Mouse (Mus musculus): ENCODE measurements at regions not wholly inside any gene's neighbourhood (a gene's known extent, or its start where the extent isn't known, plus 50 kb on each side); places are given as distances from the start of the nearest gene placed in this dataset.

- Histone ChIP-seq H3K36me3 (ENCODE audit: control insufficient read depth, insufficient read depth) (no peaks in the 10 kb centered on the region), H3ac (ENCODE audit: control insufficient read depth, insufficient read length, low read depth) (no peak overlapping the region), H3K4me3 (ENCODE audit: insufficient read depth, poor library complexity, severe bottlenecking) (no peak overlapping the region), H3K79me3 (ENCODE audit: low read depth) (no peaks in the 10 kb centered on the region), H3K79me2 (ENCODE audit: control insufficient read depth, insufficient read depth) (no peaks in the 10 kb centered on the region), H3K27me3 (ENCODE audit: control insufficient read depth, insufficient read depth, insufficient read length) (peaks cover 4% of the 10 kb centered on the region)
- TF ChIP-seq FOSL1 (IDR thresholded peaks at IDR 0.05; ENCODE audit: insufficient read depth, low read length, poor library complexity, severe bottlenecking) (no peak), USF1 (IDR thresholded peaks at IDR 0.05; ENCODE audit: low read depth) (no peak), MYOG (IDR thresholded peaks at IDR 0.05; ENCODE audit: control insufficient read depth, extremely low read depth, insufficient read length) (no peak), CEBPB (IDR thresholded peaks at IDR 0.05; ENCODE audit: low read depth) (no peak), MYOD1 (IDR thresholded peaks at IDR 0.05; ENCODE audit: control insufficient read depth, insufficient read length, low read depth) (no peak), MAX (IDR thresholded peaks at IDR 0.05) (no peak), CTCF (IDR thresholded peaks at IDR 0.05; ENCODE audit: control insufficient read depth, insufficient read depth, insufficient read length) (no peak)
Measured at GRCm38 (mm10) chr4:137134553-137134952, 86.0 kb upstream of the Zbtb40 start.

GRCm38 (mm10) chr4:137133789-137134188 is 85.2 kb upstream of the Zbtb40 start:
- no peak overlapping the region for H3ac ChIP-seq (ENCODE audit: control insufficient read depth, insufficient read length, low read depth)
- peaks cover 4% of the 10 kb centered on the region for H3K27me3 ChIP-seq (ENCODE audit: control insufficient read depth, insufficient read depth, insufficient read length)
- H3K79me2 ChIP-seq (ENCODE audit: control insufficient read depth, insufficient read depth), result no peaks in the 10 kb centered on the region
- H3K36me3 ChIP-seq (ENCODE audit: control insufficient read depth, insufficient read depth), result no peaks in the 10 kb centered on the region
- TF ChIP-seq USF1 (IDR thresholded peaks at IDR 0.05; ENCODE audit: low read depth), result no peak
- TF ChIP-seq CEBPB (IDR thresholded peaks at IDR 0.05; ENCODE audit: low read depth), result no peak
- TF ChIP-seq MYOG (IDR thresholded peaks at IDR 0.05; ENCODE audit: control insufficient read depth, extremely low read depth, insufficient read length), result no peak
- no peak for TF ChIP-seq MAX (IDR thresholded peaks at IDR 0.05)
- no peak for TF ChIP-seq CTCF (IDR thresholded peaks at IDR 0.05; ENCODE audit: control insufficient read depth, insufficient read depth, insufficient read length)
- no peak for TF ChIP-seq FOSL1 (IDR thresholded peaks at IDR 0.05; ENCODE audit: insufficient read depth, low read length, poor library complexity, severe bottlenecking)
- no peak for TF ChIP-seq MYOD1 (IDR thresholded peaks at IDR 0.05; ENCODE audit: control insufficient read depth, insufficient read length, low read depth)
- no peaks in the 10 kb centered on the region for H3K79me3 ChIP-seq (ENCODE audit: low read depth)
- H3K4me3 ChIP-seq (ENCODE audit: insufficient read depth, poor library complexity, severe bottlenecking), result no peak overlapping the region

GRCm38 (mm10) chr4:137130619-137131212 is 82.1 kb upstream of the Zbtb40 start:
- Histone ChIP-seq H3K79me2 (ENCODE audit: control insufficient read depth, insufficient read depth) (no peaks in the 10 kb centered on the region), H3ac (ENCODE audit: control insufficient read depth, insufficient read length, low read depth) (no peak overlapping the region), H3K27me3 (ENCODE audit: control insufficient read depth, insufficient read depth, insufficient read length) (peaks cover 4% of the 10 kb centered on the region), H3K36me3 (ENCODE audit: control insufficient read depth, insufficient read depth) (no peaks in the 10 kb centered on the region), H3K4me3 (ENCODE audit: insufficient read depth, poor library complexity, severe bottlenecking) (no peak overlapping the region), H3K79me3 (ENCODE audit: low read depth) (no peaks in the 10 kb centered on the region)
- no peak for TF ChIP-seq MYOG (IDR thresholded peaks at IDR 0.05; ENCODE audit: control insufficient read depth, extremely low read depth, insufficient read length)
- TF ChIP-seq MYOD1 (IDR thresholded peaks at IDR 0.05; ENCODE audit: control insufficient read depth, insufficient read length, low read depth), result no peak
- no peak for TF ChIP-seq MAX (IDR thresholded peaks at IDR 0.05)
- no peak for TF ChIP-seq FOSL1 (IDR thresholded peaks at IDR 0.05; ENCODE audit: insufficient read depth, low read length, poor library complexity, severe bottlenecking)
- TF ChIP-seq CEBPB (IDR thresholded peaks at IDR 0.05; ENCODE audit: low read depth), result no peak
- no peak for TF ChIP-seq USF1 (IDR thresholded peaks at IDR 0.05; ENCODE audit: low read depth)

DNA sequence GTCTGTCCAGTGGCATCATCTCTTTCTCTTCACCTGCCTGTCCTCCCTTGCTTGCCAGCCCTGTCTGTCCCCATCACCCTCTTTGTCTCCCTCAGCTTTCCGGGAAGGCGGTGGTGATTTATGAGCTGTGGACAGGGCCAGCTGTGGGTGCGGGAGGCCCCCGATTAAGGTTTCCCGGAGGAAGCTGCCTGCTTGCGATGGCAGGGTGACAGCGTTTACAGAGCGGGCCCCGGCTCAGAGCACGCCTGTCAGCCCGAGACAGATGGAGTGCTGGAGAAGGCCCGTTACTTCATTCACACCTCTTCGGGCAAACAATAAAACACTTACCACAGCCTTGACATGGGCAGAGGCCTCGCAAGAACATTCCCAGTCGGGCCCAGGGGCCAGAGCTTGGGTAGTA is 79.6 kb upstream of the Zbtb40 start:
- H3K36me3 ChIP-seq (ENCODE audit: control insufficient read depth, insufficient read depth), result no peaks in the 10 kb centered on the region
- H3K4me3 ChIP-seq (ENCODE audit: insufficient read depth, poor library complexity, severe bottlenecking), result no peak overlapping the region
- peaks cover 4% of the 10 kb centered on the region for H3K27me3 ChIP-seq (ENCODE audit: control insufficient read depth, insufficient read depth, insufficient read length)
- TF ChIP-seq CEBPB (IDR thresholded peaks at IDR 0.05; ENCODE audit: low read depth) (no peak), MYOD1 (IDR thresholded peaks at IDR 0.05; ENCODE audit: control insufficient read depth, insufficient read length, low read depth) (peak; percentile 86)
- H3K79me2 ChIP-seq (ENCODE audit: control insufficient read depth, insufficient read depth), result no peaks in the 10 kb centered on the region
- H3ac ChIP-seq (ENCODE audit: control insufficient read depth, insufficient read length, low read depth), result no peak overlapping the region
- H3K79me3 ChIP-seq (ENCODE audit: low read depth), result no peaks in the 10 kb centered on the region

DNA sequence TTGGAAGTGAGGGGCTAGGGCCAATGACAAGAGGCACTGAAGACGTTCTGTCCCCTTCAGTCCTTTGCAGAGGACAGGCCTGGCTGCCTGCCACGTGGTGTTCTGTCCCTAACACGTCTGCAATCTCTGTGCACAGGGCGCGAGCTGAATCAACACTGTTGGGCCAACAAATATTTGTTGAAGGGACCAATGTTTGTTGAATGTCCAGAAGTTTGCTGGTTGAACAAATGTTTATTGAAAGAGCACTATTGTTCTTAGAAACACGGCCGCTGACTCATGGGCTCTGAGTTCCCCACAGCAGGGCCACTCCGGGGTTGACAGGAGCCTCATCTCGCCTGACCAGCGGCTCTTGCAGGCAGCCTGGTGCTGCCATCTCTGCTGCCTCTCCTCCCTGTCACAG is 73.1 kb upstream of the Zbtb40 start:
- H3K79me2 ChIP-seq (ENCODE audit: control insufficient read depth, insufficient read depth), result no peaks in the 10 kb centered on the region
- H3K79me3 ChIP-seq (ENCODE audit: low read depth), result no peaks in the 10 kb centered on the region
- TF ChIP-seq MAX (IDR thresholded peaks at IDR 0.05) (no peak), CEBPB (IDR thresholded peaks at IDR 0.05; ENCODE audit: low read depth) (no peak), CTCF (IDR thresholded peaks at IDR 0.05; ENCODE audit: control insufficient read depth, insufficient read depth, insufficient read length) (no peak), MYOD1 (IDR thresholded peaks at IDR 0.05; ENCODE audit: control insufficient read depth, insufficient read length, low read depth) (no peak), USF1 (IDR thresholded peaks at IDR 0.05; ENCODE audit: low read depth) (no peak), FOSL1 (IDR thresholded peaks at IDR 0.05; ENCODE audit: insufficient read depth, low read length, poor library complexity, severe bottlenecking) (no peak)
- no peaks in the 10 kb centered on the region for H3K27me3 ChIP-seq (ENCODE audit: control insufficient read depth, insufficient read depth, insufficient read length)
- no peak overlapping the region for H3ac ChIP-seq (ENCODE audit: control insufficient read depth, insufficient read length, low read depth)
- H3K36me3 ChIP-seq (ENCODE audit: control insufficient read depth, insufficient read depth), result no peaks in the 10 kb centered on the region
- no peak overlapping the region for H3K4me3 ChIP-seq (ENCODE audit: insufficient read depth, poor library complexity, severe bottlenecking)

- Histone ChIP-seq H3K79me3 (ENCODE audit: low read depth) (no peaks in the 10 kb centered on the region), H3ac (ENCODE audit: control insufficient read depth, insufficient read length, low read depth) (no peak overlapping the region), H3K36me3 (ENCODE audit: control insufficient read depth, insufficient read depth) (no peaks in the 10 kb centered on the region), H3K79me2 (ENCODE audit: control insufficient read depth, insufficient read depth) (no peaks in the 10 kb centered on the region), H3K27me3 (ENCODE audit: control insufficient read depth, insufficient read depth, insufficient read length) (no peaks in the 10 kb centered on the region), H3K4me3 (ENCODE audit: insufficient read depth, poor library complexity, severe bottlenecking) (no peak overlapping the region)
- no peak for TF ChIP-seq MYOG (IDR thresholded peaks at IDR 0.05; ENCODE audit: control insufficient read depth, extremely low read depth, insufficient read length)
- TF ChIP-seq MYOD1 (IDR thresholded peaks at IDR 0.05; ENCODE audit: control insufficient read depth, insufficient read length, low read depth), result no peak
- peak; percentile 32 for TF ChIP-seq CEBPB (IDR thresholded peaks at IDR 0.05; ENCODE audit: low read depth)
Measured at GRCm38 (mm10) chr4:137120597-137120996, 72.0 kb upstream of the Zbtb40 start.
